Comparison of ENCODE assay signal across 8 mouse cellular contexts in the genomic region with DNA sequence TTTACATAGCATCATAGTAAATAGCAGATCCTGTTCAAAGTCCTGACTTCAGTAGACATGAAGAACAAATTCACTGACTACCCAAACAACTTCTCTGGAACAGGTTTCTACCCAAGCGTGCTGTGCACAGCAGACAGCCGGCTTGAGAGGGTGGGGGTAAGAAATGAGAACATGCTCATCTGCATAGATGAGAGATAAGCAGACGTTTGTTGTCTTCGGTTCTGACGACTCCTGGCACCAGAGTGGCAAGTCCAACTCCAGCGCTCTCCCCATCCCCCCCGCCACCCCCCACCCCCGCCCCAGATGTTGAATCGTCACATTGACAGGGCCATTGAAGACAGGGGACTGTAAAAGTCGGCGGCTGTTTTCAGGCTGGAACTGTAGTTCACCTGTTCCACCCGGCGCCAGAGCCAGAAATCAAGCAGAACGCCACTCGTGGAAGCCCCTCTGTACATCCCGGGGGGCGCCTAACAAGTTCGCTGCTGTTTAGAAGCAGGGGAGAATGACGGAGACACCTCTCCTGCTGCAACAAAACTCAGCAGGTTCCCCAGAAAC. TPM values are rescaled to one million over a fixed set of nuclear protein-coding genes. Genes with fewer than 3 reads are reported as not detected.
DNase-seq lines count a peak whose midpoint lies in the region; ATAC-seq and TF ChIP-seq lines count a peak whose summit lies in the region.

No protein-coding gene starts in this region.

- TF ChIP-seq CTCF in left cerebral cortex, adult 2 months (IDR thresholded peaks at IDR 0.05): no peak
- no peak for TF ChIP-seq CTCF in intestine, postnatal 0 days (IDR thresholded peaks at IDR 0.05; ENCODE audit: low read depth)

- no peaks in the 10 kb centered on the region for H3K36me3 ChIP-seq in embryonic facial prominence, embryonic 14.5 days (ENCODE audit: control insufficient read depth, insufficient read depth, low read length)
- H3K36me3 ChIP-seq in intestine, postnatal 0 days (ENCODE audit: control insufficient read depth, insufficient read depth): no peaks in the 10 kb centered on the region

- peak overlapping the region; percentile 70 for H3K4me3 ChIP-seq in left cerebral cortex, adult 2 months
- H3K4me3 ChIP-seq in embryonic facial prominence, embryonic 14.5 days (ENCODE audit: low read depth, low read length): peak overlapping the region; percentile 80
- peak overlapping the region; percentile 80 for H3K4me3 ChIP-seq in intestine, postnatal 0 days (ENCODE audit: low read depth, low read length)

- peak overlapping the region; percentile 78 for H3K9ac ChIP-seq in embryonic facial prominence, embryonic 14.5 days (ENCODE audit: low read depth, low read length)
- H3K9ac ChIP-seq in intestine, postnatal 0 days (ENCODE audit: low read depth, low read length): peak overlapping the region; percentile 76

- WGBS in embryonic facial prominence, embryonic 14.5 days: under 1% methylated on average over 18 of the region's 19 CpGs
- WGBS in intestine, postnatal 0 days: 0% methylated on average over 19 of the region's 19 CpGs

- DNase-seq in left cerebral cortex, adult 2 months (ENCODE audit: extremely low spot score in 1 of 2, low spot score in 2 of 2): no peak
- no peak for DNase-seq in left cerebral cortex, adult 9 months (ENCODE audit: low spot score in 2 of 2)
- peak; percentile 30 for DNase-seq in adrenal gland, postnatal 14 days
- peak; percentile 6 for DNase-seq in embryonic facial prominence, embryonic 14.5 days (ENCODE audit: low spot score)
- peak; percentile 43 for DNase-seq in naive thymus-derived CD4-positive, alpha-beta T cell, adult 2 months (ENCODE audit: low read depth)
- peak; percentile 65 for DNase-seq in thymus, postnatal 4 days
- no peak for DNase-seq in cerebellum, adult 11-12 months

- H3K27ac ChIP-seq in left cerebral cortex, adult 2 months: peak overlapping the region; percentile 75
- no peak overlapping the region for H3K27ac ChIP-seq in embryonic facial prominence, embryonic 14.5 days (replicated peaks; ENCODE audit: low read depth, low read length)
- peak overlapping the region; percentile 95 for H3K27ac ChIP-seq in intestine, postnatal 0 days (ENCODE audit: low read depth, low read length)

- H3K4me2 ChIP-seq in embryonic facial prominence, embryonic 14.5 days (ENCODE audit: low read depth, low read length): peak overlapping the region; percentile 96
- peak overlapping the region; percentile 86 for H3K4me2 ChIP-seq in intestine, postnatal 0 days (replicated peaks; ENCODE audit: low read depth)

- no peak for ATAC-seq in embryonic facial prominence, embryonic 14.5 days (ENCODE audit: low read depth)
- peak; percentile 34 for ATAC-seq in intestine, postnatal 0 days

- intact Hi-C loops in left cerebral cortex, adult 2 months (cut with DNase I): loop anchor here (5.0 kb wide), 1 partner anchor 273 kb away; a partner anchor contains a TSS

- peaks cover 33% of the 10 kb centered on the region for H3K27me3 ChIP-seq in embryonic facial prominence, embryonic 14.5 days (replicated peaks; ENCODE audit: control insufficient read depth, insufficient read depth, low read length)
- 0 out of 2 replicates have a peak, but pooled peaks cover 6% of the 10 kb centered on the region for H3K27me3 ChIP-seq in intestine, postnatal 0 days (replicated peaks; ENCODE audit: control insufficient read depth, insufficient read depth, low read length)

- H3K9me3 ChIP-seq in embryonic facial prominence, embryonic 14.5 days (ENCODE audit: control insufficient read depth, low read length): no peaks in the 10 kb centered on the region
- H3K9me3 ChIP-seq in intestine, postnatal 0 days (ENCODE audit: control insufficient read depth): no peaks in the 10 kb centered on the region

- H3K4me1 ChIP-seq in embryonic facial prominence, embryonic 14.5 days (ENCODE audit: control insufficient read depth, insufficient read depth, low read length): peaks cover 20% of the 10 kb centered on the region
- H3K4me1 ChIP-seq in intestine, postnatal 0 days (replicated peaks; ENCODE audit: control insufficient read depth, insufficient read depth, low read length): peaks cover 5% of the 10 kb centered on the region; the same call in 1 of the 2 replicates

RNA-seq across cellular contexts. Expression of a gene that starts 0.7 kb away (rescaled TPM):
- total RNA-seq in left cerebral cortex, adult 2 months (2021): 10 to 100 TPM; 28.9 to 29.9 TPM
- 23.8 and 27.6 TPM in 2 replicates for total RNA-seq in adrenal gland, postnatal 14 days (2021)
- 0.89 and 1.6 TPM in 2 replicates for polyA plus RNA-seq in embryonic facial prominence, embryonic 14.5 days (2014; fragmentation: Nextera tagmentation; extraction: Ambion mirVana)
- 29.4 and 31.5 TPM in 2 replicates for polyA plus RNA-seq in intestine, postnatal 0 days (2015; fragmentation: Nextera tagmentation; extraction: Ambion mirVana)

Comparison
In these comparisons a context has a peak if more than half of its experiments do, and no peak if none do; other contexts are left out.
1. DNase-seq: peak in adrenal gland, postnatal 14 days (single experiment), embryonic facial prominence, embryonic 14.5 days (single experiment), naive thymus-derived CD4-positive, alpha-beta T cell, adult 2 months (single experiment) and thymus, postnatal 4 days (single experiment); none in left cerebral cortex, adult 2 months (0 of 2), left cerebral cortex, adult 9 months (0 of 2) and cerebellum, adult 11-12 months (single experiment).
2. Peak in every context shown above with its lines, with median percentiles within 50 percentile points of each other: H3K4me3 ChIP-seq.